Mouse (Mus musculus): Measurements from ENCODE around the gene Bicra. TPM values are rescaled to one million over a fixed set of nuclear protein-coding genes. Genes with fewer than 3 reads are reported as not detected.
A peak's percentile ranks its signal among the peaks of the same experiment; 100 is the strongest.

Bicra gene
- total RNA-seq, 1 experiment from 2014 or later: 12.9 TPM

GRCm38 (mm10) chr7:15954978-15955443, 92.7 kb downstream of the Bicra start:
- no peak for ATAC-seq (ENCODE audit: extremely low read depth, insufficient number of reproducible peaks, low FRiP score, poor library complexity, severe bottlenecking)

- ATAC-seq (ENCODE audit: extremely low read depth, insufficient number of reproducible peaks, low FRiP score, poor library complexity, severe bottlenecking): no peak
Observed at GRCm38 (mm10) chr7:15954436-15954835, 93.3 kb downstream of the Bicra start.

- ATAC-seq (ENCODE audit: extremely low read depth, insufficient number of reproducible peaks, low FRiP score, poor library complexity, severe bottlenecking): no peak
Observed at GRCm38 (mm10) chr7:15953307-15954074, 94.2 kb downstream of the Bicra start.

GRCm38 (mm10) chr7:15952416-15952815, 95.3 kb downstream of the Bicra start:
- ATAC-seq (ENCODE audit: extremely low read depth, insufficient number of reproducible peaks, low FRiP score, poor library complexity, severe bottlenecking): no peak

DNA sequence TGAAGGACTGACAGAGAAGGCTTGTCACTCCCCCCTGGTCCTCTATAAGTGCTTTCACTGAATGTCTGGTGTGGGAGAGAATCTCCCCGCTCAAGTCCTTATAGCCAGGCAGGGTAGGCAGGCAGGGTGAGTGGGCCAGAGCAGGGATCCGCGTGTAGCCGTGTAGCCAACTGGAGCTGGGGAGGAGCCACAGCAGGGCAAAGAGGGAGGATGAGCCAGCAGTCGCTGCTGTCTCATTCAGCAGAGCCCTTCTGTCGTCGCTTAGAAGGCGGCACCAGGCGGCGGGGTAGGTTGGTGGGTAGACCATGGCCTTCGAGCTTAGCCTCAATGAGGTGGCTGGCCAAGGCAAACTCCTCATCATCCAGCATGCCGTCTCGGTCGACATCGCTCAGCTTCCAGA, 97.7 kb downstream of the Bicra start:
- ATAC-seq (ENCODE audit: extremely low read depth, insufficient number of reproducible peaks, low FRiP score, poor library complexity, severe bottlenecking): no peak

DNA sequence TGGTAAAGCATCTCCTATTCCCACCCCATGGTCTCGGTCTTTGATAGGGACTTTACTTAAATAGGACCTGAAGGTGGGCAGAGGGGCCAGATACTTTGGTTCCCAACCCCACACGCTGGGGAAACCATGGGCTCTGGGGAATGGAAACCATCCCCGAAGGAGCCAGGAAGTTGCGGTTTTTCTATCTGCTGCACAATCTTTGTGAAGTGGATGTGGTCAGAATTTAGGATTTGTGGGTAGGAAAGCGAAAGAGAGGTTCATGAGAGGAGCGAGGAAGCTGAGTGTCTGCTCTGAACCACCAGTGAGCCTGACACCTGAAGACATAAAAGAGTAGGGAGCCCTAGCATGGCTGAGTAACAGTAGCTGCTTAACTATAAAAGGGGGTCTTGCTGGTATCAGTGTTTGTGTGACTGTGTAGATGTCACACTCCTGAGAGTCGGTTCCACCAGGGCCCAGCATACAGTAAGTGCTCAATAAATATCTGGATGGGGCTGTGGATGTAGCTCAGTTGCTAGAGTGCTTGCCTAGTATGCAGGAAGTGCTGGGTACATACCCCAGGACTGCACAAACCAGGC, 98.4 kb downstream of the Bicra start:
- no peak for ATAC-seq (ENCODE audit: extremely low read depth, insufficient number of reproducible peaks, low FRiP score, poor library complexity, severe bottlenecking)

DNA sequence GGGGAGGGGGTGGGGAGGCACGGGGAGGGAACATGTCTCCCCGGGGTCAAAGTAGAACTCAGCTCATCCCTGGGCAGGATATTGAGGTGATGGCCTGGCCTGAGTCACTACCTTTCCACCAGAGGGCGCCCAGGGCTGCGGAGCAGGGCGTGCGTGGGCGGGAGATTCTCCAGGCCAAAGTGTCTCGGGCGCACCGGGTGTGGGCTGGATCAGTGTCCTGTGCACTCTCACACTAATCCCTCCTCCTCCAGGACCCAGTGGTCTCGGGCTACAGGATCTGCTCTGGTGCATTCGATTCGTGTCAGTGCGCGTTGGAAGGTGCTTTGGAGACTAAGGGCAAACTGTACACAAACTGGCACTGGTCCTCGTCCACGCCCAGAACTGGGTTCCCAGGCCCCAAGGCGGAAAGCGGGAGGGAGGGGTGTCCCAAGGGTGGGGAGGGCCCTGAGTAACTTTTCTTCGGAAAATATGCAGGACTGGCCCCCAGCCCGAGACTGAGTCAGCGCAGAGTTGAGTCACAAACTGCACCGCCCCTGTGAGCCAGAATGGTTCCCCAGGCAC, 99.3 kb downstream of the Bicra start:
- peak; percentile 70 for ATAC-seq (ENCODE audit: extremely low read depth, insufficient number of reproducible peaks, low FRiP score, poor library complexity, severe bottlenecking)

DNA sequence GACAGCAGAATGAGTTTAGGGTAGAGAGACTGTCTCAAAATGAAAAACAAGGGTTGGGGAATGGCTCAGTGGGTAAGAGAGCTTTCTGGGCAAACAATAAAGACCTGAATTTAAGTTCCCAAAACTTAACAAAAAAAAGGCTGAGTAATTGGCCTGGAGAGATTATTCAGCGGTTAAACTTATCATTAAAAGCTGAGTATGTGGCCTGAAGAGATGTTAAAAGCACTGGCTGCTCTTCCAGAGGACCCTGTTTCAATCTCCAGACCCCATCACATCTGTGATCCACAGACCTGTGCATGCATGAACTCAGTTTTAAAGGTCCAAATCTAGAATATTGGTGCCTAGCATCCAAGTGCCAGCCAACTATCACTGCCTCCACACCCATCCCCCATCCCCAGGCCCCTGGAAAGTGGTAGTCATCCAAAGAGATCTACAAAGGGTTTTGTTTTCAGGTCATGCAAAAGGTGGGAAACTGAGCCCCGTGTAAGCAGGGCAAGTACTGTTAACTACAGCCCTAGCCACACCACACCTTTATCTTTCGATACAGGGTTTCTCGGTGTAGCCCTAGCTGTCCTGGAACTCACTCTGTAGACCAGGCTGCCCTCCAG, 100.0 kb downstream of the Bicra start:
- no peak for ATAC-seq (ENCODE audit: extremely low read depth, insufficient number of reproducible peaks, low FRiP score, poor library complexity, severe bottlenecking)

DNA sequence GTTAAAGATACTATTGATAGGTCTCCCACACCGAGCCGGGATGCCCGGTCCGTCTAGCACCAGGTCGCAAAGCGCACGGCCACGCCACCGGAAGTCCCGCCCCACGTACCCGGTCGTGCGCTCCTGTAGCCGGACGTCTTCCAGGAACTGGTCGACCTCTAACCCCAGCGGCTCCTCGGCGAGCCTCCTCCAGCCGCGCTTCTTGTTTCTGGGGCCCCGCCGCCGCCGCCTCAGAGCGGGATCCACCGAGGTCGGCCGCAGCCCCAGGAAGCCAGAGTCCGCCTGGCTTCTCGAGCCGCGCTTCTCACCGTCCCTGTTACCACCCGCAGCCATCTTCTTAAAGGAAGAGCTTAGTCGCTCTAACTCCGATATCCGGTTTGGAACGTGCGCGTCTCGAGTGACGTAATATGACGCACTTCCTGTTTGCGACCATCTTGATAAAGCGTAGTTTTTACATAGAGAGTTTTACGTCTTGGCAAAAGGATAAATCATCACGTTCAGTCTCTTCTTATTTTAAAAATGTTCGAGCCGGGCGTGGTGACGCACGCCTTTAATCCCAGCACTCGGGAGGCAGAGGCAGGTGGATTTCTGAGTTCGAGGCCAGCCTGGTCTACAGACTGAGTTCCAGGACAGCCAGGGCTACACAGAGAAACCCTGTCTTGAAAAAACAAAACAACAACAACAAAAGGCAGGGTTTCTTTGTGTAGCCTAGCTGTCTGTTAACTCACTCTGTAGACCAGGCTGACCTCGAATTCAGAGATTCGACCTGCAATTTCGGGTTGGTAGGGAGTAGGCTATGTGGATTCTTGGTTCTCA, 101.8 kb downstream of the Bicra start, which contains the start of gene Nop53:
Gene Nop53 (minus strand): TSS at position 354 of the 816 bp plus-strand sequence.
- ATAC-seq (ENCODE audit: extremely low read depth, insufficient number of reproducible peaks, low FRiP score, poor library complexity, severe bottlenecking): peak; percentile 78

- ATAC-seq (ENCODE audit: extremely low read depth, insufficient number of reproducible peaks, low FRiP score, poor library complexity, severe bottlenecking): no peak
Observed at GRCm38 (mm10) chr7:15945211-15945610, 102.5 kb downstream of the Bicra start.

GRCm38 (mm10) chr7:15944311-15944710, 103.4 kb downstream of the Bicra start:
- no peak for ATAC-seq (ENCODE audit: extremely low read depth, insufficient number of reproducible peaks, low FRiP score, poor library complexity, severe bottlenecking)

GRCm38 (mm10) chr7:15938621-15939020, 109.1 kb downstream of the Bicra start:
- ATAC-seq (ENCODE audit: extremely low read depth, insufficient number of reproducible peaks, low FRiP score, poor library complexity, severe bottlenecking): no peak

- ATAC-seq (ENCODE audit: extremely low read depth, insufficient number of reproducible peaks, low FRiP score, poor library complexity, severe bottlenecking): no peak
Observed at GRCm38 (mm10) chr7:15937491-15937890, 110.2 kb downstream of the Bicra start.

DNA sequence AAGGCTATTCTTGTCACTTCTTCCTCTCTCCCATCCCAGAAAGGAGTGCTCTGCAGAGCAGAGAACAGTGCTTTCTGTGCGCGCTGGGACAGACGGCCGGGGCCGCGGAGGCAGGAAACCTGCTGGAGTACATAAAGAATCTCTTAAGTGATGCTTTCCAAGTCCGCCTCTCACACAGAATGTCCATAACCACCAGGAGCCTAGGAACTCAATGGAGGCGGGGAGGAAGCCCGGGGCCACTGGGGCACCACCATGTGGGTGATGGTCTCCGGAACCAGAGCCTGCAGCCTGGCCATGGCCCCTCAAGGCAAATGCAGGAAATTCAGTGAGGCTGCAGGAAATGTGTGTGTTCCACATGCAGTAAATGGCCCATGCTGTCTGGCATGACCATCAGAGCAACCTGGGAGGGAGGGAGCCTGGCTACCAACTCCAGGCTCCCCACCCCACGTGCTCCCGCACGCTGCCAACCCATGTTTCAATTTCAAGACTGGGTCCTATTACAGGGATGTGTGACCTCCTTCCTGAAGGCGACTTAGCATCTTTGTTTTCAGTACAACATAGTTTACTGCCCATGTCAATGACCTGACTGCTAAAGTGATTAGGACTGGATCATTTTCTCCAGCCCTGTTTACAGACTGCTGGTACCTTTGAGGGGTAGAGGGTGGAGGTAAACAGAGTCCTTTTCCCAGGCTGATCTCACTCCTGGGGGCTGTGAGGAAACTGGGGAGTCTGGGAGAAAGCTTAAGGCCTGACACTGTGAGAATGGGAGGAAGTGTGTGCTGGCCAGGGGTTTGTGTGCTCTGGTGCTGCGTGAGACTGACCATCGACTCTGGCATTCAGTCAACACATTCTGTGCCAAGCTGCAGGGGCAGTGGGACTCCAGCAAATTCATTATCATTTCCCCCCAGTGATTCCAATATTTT, 114.0 kb downstream of the Bicra start:
- ATAC-seq (ENCODE audit: extremely low read depth, insufficient number of reproducible peaks, low FRiP score, poor library complexity, severe bottlenecking): no peak

GRCm38 (mm10) chr7:15931635-15932034, 116.1 kb downstream of the Bicra start:
- no peak for ATAC-seq (ENCODE audit: extremely low read depth, insufficient number of reproducible peaks, low FRiP score, poor library complexity, severe bottlenecking)

GRCm38 (mm10) chr7:15930543-15930942, 117.2 kb downstream of the Bicra start:
- ATAC-seq (ENCODE audit: extremely low read depth, insufficient number of reproducible peaks, low FRiP score, poor library complexity, severe bottlenecking): no peak

- peak; percentile 69 for ATAC-seq (ENCODE audit: extremely low read depth, insufficient number of reproducible peaks, low FRiP score, poor library complexity, severe bottlenecking)
Observed at GRCm38 (mm10) chr7:15929910-15930309, 117.8 kb downstream of the Bicra start.

DNA sequence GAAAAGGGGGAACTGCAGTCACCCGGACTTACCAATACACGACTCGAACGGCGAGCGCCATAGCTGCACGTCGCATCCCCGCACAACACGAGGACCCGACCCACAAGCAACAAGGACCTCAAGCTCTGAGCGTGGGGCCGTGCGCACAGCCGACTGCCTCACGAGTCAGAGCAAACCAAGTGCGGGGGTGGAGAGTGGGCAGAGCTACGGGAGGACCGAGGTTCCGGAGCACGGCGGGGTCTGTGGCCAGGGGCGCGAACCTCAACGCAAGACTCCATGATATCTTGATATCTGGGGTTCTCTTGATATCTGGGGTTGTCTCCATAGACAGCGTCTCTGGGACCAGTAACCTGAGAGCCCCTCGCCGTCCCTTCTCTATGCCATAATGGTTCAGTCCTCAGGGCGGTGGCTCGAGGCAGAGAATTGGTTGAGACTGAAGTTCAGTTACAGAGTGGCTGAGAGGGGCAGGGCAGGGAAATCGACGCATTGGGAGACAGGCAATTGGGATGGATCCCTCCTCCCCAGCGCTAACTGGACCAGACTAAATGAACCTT, 125.4 kb downstream of the Bicra start, which contains the start of gene Selenow:
Gene Selenow (minus strand): TSS at position 183 of the 554 bp plus-strand sequence.
- peak; percentile 83 for ATAC-seq (ENCODE audit: extremely low read depth, insufficient number of reproducible peaks, low FRiP score, poor library complexity, severe bottlenecking)

Data from neutrophil, adult 5-6 weeks (primary cell).